Mouse (Mus musculus) lung, postnatal 0 days (tissue): ENCODE measurements at regions not wholly inside any gene's neighbourhood (a gene's known extent, or its start where the extent isn't known, plus 50 kb on each side); places are given as distances from the start of the nearest gene placed in this dataset.

Experiments used
- ATAC-seq: fragments of 200-750 bp; cut with Nextera tagmentation; 2 replicates; pipeline ENCODE4 v1.8.0; 2017; ENCODE audit warnings: moderate library complexity
- DNase-seq: peaks from one replicate; pipeline ENCODE4 v3.0.0-alpha.2; 2016; ENCODE audit warnings: low spot score
- H3K27ac ChIP-seq: fragments of 300-500 bp; sonication (generic); 2 replicates; pipeline ENCODE4 v1.5.1; 2014; ENCODE audit warnings: antibody characterized with exemption, mild to moderate bottlenecking, low read length, mixed read lengths
- H3K27me3 ChIP-seq: fragments of 300-500 bp; sonication (generic); replicated peaks from 2 replicates; pipeline ENCODE4 v1.6.1; 2014; ENCODE audit warnings: low read length, mixed read lengths; ENCODE audit not compliant: insufficient read depth
- H3K36me3 ChIP-seq: fragments of 300-500 bp; sonication (generic); 2 replicates; pipeline ENCODE4 v1.6.1; 2014; ENCODE audit warnings: low read length, mixed read lengths; ENCODE audit not compliant: insufficient read depth
- H3K4me1 ChIP-seq: fragments of 300-500 bp; sonication (generic); 2 replicates; pipeline ENCODE4 v1.6.1; 2014; ENCODE audit warnings: antibody characterized with exemption, low read depth, low read length, mixed read lengths; ENCODE audit not compliant: insufficient read depth
- H3K4me2 ChIP-seq: fragments of 300-500 bp; sonication (generic); replicated peaks from 2 replicates; pipeline ENCODE4 v1.6.1; 2014; ENCODE audit warnings: low read depth, mild to moderate bottlenecking, low read length, moderate library complexity, mixed read lengths
- H3K4me3 ChIP-seq: fragments of 300-500 bp; sonication (generic); 2 replicates; pipeline ENCODE4 v1.5.1; 2014; ENCODE audit warnings: low read depth, low read length
- H3K9ac ChIP-seq: fragments of 300-500 bp; sonication (generic); replicated peaks from 2 replicates; pipeline ENCODE4 v1.6.1; 2014; ENCODE audit warnings: low read depth, mild to moderate bottlenecking
- H3K9me3 ChIP-seq: fragments of 300-500 bp; sonication (generic); 2 replicates; pipeline ENCODE4 v1.6.1; 2016; ENCODE audit warnings: low read length, mixed read lengths
- CTCF ChIP-seq: IDR thresholded peaks from 2 replicates; pipeline ENCODE4 v1.5.1; 2016; ENCODE audit warnings: antibody characterized with exemption, mild to moderate bottlenecking
- EP300 ChIP-seq: IDR thresholded peaks from 2 replicates; pipeline ENCODE4 v1.6.1; 2016; ENCODE audit warnings: antibody characterized with exemption, mild to moderate bottlenecking, control low read depth
- WGBS: fragments of 180-500 bp; shearing (Covaris S2); extraction: QIAGEN DNeasy Blood & Tissue Kit; methylation state at CpG from one replicate; pipeline ENCODE4 v1.1.7; 2014; 5-methylcytosine and 5-hydroxymethylcytosine counted together

DNA sequence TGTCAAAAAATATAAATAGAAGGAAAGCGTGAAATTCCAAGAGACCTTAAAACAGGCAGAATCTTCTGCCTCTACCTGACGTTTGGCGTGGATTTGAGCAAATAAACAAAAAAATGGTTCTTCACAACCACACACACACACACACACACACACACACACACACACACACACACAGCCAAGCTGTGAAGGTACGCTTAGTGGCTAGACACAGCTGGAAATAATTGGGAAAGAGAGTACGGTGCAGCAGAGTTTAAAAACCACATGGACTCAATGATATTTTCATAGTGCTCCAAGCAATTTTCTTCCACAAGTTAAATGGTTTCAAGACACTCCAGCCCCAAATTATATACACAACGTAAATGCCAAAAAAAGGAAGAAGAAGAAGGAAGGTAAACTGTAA is 600.4 kb downstream of the Kcnj2 start:
- H3K9ac ChIP-seq: no peak overlapping the region
- DNase-seq: no peak
- H3K4me2 ChIP-seq: no peak overlapping the region
- H3K27me3 ChIP-seq: no peaks in the 10 kb centered on the region
- ATAC-seq: no peak
- H3K9me3 ChIP-seq: no peaks in the 10 kb centered on the region
- H3K36me3 ChIP-seq: no peaks in the 10 kb centered on the region
- TF ChIP-seq CTCF: no peak
- TF ChIP-seq EP300: no peak
- no peak overlapping the region for H3K27ac ChIP-seq
- WGBS: 69% methylated on average over 6 of the region's 6 CpGs
- no peak overlapping the region for H3K4me3 ChIP-seq
- H3K4me1 ChIP-seq: no peaks in the 10 kb centered on the region

DNA sequence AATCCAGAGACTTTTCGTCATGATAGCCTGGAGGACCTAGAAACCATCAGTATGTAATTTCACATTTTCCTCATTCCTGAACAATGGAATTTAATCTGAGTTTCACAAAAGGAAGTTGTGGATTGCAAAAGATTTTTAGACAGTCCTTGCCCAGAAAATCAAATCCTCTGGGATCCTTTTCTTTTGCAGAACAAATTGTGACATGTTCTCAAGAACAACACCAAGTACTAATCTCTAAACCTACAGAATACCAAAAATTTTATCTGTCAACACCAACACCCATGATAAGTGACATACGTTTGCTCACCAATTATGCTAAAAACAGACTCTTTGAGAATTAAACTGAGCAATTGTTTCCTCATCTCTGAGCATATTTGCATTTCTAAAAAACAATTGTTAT is 605.9 kb downstream of the Kcnj2 start:
- Histone ChIP-seq H3K36me3 (no peaks in the 10 kb centered on the region), H3K27ac (no peak overlapping the region), H3K9me3 (no peaks in the 10 kb centered on the region), H3K4me3 (no peak overlapping the region), H3K4me2 (no peak overlapping the region), H3K4me1 (no peaks in the 10 kb centered on the region), H3K9ac (no peak overlapping the region), H3K27me3 (no peaks in the 10 kb centered on the region)
- DNase-seq: no peak
- 49% methylated on average over 2 of the region's 2 CpGs for WGBS
- ATAC-seq: no peak
- TF ChIP-seq CTCF: no peak
- TF ChIP-seq EP300: no peak

DNA sequence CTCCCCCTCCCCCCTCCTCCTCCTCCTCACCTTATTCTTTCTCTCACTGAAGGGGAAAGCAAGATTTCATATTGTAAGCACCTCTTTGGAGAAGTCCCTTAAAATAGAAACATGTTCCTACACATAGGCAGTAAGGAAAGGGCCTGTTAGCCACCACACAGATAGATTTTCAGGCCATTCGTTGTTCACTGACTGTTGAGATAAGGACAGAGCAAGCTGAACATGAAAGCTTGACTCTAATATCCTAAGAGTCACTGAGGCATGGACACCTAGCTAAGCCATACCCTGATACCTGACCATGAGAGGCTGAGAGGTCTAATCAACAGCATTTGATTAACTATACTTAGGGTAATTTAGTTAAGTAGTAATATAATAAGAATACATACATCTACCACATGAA is 609.7 kb downstream of the Kcnj2 start:
- H3K4me2 ChIP-seq: no peak overlapping the region
- H3K9ac ChIP-seq: no peak overlapping the region
- WGBS: 66% methylated on average over 1 of the region's 1 CpGs
- H3K4me1 ChIP-seq: no peaks in the 10 kb centered on the region
- H3K9me3 ChIP-seq: no peaks in the 10 kb centered on the region
- no peak overlapping the region for H3K4me3 ChIP-seq
- H3K27me3 ChIP-seq: no peaks in the 10 kb centered on the region
- no peaks in the 10 kb centered on the region for H3K36me3 ChIP-seq
- H3K27ac ChIP-seq: no peak overlapping the region
- no peak for DNase-seq
- no peak for ATAC-seq
- TF ChIP-seq EP300 (no peak), CTCF (no peak)

DNA sequence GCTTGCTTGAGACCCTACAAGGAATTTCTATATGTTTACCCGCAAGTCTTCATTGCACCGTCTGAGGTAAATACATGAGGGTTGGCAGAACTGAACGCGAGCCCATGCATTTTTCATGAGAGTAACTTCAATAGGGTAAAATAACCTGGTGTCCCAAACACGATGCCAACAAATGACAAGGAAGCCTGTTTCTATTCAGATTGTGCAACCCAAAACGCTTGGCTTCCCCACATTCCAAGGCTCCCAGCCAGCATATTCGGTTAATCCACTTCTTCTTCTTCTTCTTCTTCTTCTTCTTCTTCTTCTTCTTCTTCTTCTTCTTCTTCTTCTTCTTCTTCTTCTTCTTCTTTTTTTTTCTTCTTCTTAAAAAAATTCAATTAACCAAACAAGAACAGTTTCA is 616.4 kb downstream of the Kcnj2 start:
- no peaks in the 10 kb centered on the region for H3K27me3 ChIP-seq
- TF ChIP-seq EP300 (no peak), CTCF (no peak)
- H3K9ac ChIP-seq: no peak overlapping the region
- no peak overlapping the region for H3K4me3 ChIP-seq
- ATAC-seq (no peak), DNase-seq (no peak)
- no peaks in the 10 kb centered on the region for H3K36me3 ChIP-seq
- no peak overlapping the region for H3K27ac ChIP-seq
- no peaks in the 10 kb centered on the region for H3K9me3 ChIP-seq
- no peaks in the 10 kb centered on the region for H3K4me1 ChIP-seq
- WGBS: 66% methylated on average over 7 of the region's 7 CpGs
- H3K4me2 ChIP-seq: no peak overlapping the region

DNA sequence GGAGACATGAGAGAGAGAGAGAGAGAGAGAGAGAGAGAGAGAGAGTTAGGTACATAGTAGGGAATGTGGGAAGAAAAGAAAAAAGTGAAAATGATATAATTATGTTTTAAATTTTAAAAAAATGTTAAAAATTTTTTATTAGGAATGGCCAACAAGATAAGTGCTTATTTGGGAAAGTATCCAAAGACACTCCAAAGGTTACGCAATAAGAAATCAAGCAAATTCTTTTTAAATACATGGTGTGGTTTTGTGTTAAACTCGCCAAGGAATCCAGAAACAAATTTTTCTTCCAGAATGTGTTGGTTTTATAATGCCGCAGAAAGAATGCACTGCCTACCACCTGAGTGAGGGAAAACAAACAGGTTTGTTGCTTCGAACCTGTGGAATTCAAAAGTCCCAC is 617.9 kb downstream of the Kcnj2 start:
- Histone ChIP-seq H3K9ac (no peak overlapping the region), H3K4me1 (no peaks in the 10 kb centered on the region), H3K27me3 (no peaks in the 10 kb centered on the region), H3K36me3 (no peaks in the 10 kb centered on the region), H3K9me3 (no peaks in the 10 kb centered on the region), H3K27ac (peak overlapping the region; percentile 20; the same call in 1 of the 2 replicates), H3K4me2 (0 out of 2 replicates have a peak overlapping the region, but pooled peaks have one; percentile 17), H3K4me3 (no peak overlapping the region)
- 41% methylated on average over 4 of the region's 4 CpGs for WGBS
- DNase-seq: peak; percentile 12
- peak; percentile 17; the same call in 1 of the 2 replicates for ATAC-seq
- peak; percentile 56; the same call in 1 of the 2 replicates for TF ChIP-seq EP300
- no peak for TF ChIP-seq CTCF

DNA sequence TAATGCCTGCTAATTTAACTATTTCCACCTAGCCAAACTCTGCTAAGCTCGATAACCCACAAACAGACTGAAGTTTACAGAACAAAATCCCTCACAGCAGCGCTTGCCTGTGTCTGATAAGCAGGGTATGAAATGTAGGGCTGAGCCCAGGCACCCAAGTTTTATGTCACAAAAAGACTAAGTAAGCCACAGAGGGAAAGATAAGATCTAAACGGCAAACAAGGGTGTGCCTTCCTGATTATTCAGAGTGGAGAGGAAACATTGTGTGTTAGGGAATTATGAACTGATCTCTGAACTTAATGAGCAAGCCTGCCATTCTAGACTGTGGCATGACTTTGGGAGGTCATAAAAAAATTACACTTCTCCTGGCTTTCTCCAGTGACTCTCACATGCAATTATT is 621.8 kb downstream of the Kcnj2 start:
- H3K9ac ChIP-seq: no peak overlapping the region
- TF ChIP-seq CTCF (no peak), EP300 (peak; percentile 56)
- DNase-seq (peak; percentile 45), ATAC-seq (0 out of 2 replicates have a peak, but pooled peaks have one; percentile 32)
- no peaks in the 10 kb centered on the region for H3K36me3 ChIP-seq
- no peak overlapping the region for H3K27ac ChIP-seq
- no peaks in the 10 kb centered on the region for H3K4me1 ChIP-seq
- H3K4me2 ChIP-seq: no peak overlapping the region
- H3K9me3 ChIP-seq: no peaks in the 10 kb centered on the region
- WGBS: 10% methylated on average over 3 of the region's 3 CpGs
- no peaks in the 10 kb centered on the region for H3K27me3 ChIP-seq
- H3K4me3 ChIP-seq: no peak overlapping the region
